Comparison of ENCODE assay signal across 9 mouse cellular contexts in genomic region chr4:148854093-148854492, GRCm38 (mm10).
"Had no signal": no experiment of that assay in that cellular context is flagged by ENCODE, and none has a peak within 500 bp of the region (broad histone marks: within the 10 kb centered on the region; RNA-seq: fewer than 3 reads in every experiment).

No protein-coding gene starts in this region.

- DNase-seq: lung, adult 18-20 months; lung, embryonic 14.5 days; lung, postnatal 10 days; lung, postnatal 4 days; midbrain, embryonic 14.5 days; right cerebral cortex, postnatal 14 days; thymus, adult 2 months; thymus, postnatal 25 days; thymus, postnatal 4 days had no signal
